Mouse (Mus musculus) bone marrow, adult 2 months (tissue): Measurements from ENCODE around the gene Plch2.

Experiments
- CTCF ChIP-seq: fragments of 200-500 bp; IDR thresholded peaks from 2 replicates; pipeline ENCODE4 v1.5.1; 2011; ENCODE audit warnings: low read length, control low read depth; ENCODE audit not compliant: control insufficient read depth, insufficient read depth
- POLR2A ChIP-seq: fragments of 200-500 bp; IDR thresholded peaks from 2 replicates; pipeline ENCODE4 v1.6.1; 2011; ENCODE audit warnings: low read depth, mild to moderate bottlenecking, control low read depth, low read length, borderline replicate concordance; ENCODE audit not compliant: control insufficient read depth

DNA sequence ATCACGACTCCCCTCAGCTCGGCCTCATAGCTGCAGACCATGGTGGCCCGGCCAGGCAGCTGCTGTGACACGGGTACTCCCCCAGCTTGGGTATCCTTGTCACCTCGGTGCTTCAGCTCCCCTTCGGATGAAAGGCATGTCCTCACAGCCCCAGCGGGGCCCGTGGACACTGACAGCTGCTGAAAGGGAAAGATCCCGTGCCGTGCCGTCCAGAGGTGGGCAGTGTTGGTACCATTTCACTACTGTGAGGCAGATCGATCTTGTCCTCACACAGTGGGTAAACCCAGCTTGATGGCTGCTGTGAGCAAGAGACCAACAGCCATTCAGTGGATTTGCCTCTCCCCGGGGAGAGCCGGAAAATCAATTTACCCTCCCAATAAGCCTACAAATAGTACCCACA lies 42.3 kb downstream of the Plch2 start:
- TF ChIP-seq POLR2A = no peak
- no peak for TF ChIP-seq CTCF
